Mouse (Mus musculus) neural tube, embryonic 14.5 days (tissue): ENCODE measurements around the gene Gm20716. TPM values are rescaled to one million over a fixed set of nuclear protein-coding genes. Genes with fewer than 3 reads are reported as not detected.

Experiments used
- ATAC-seq: fragments of 200-750 bp; cut with Nextera tagmentation; 2 replicates; pipeline ENCODE4 v1.8.0; 2017; ENCODE audit warnings: low read depth, mild to moderate bottlenecking, moderate TSS enrichment, moderate library complexity
- H3K27ac ChIP-seq: fragments of 300-500 bp; sonication (generic); 2 replicates; pipeline ENCODE4 v1.5.1; 2014; ENCODE audit warnings: low read depth, mild to moderate bottlenecking, control low read depth, low read length, moderate library complexity, mixed read lengths
- H3K27me3 ChIP-seq: fragments of 300-500 bp; sonication (generic); 2 replicates; pipeline ENCODE4 v1.6.1; 2014; ENCODE audit warnings: low read length; ENCODE audit not compliant: control insufficient read depth, insufficient read depth
- H3K36me3 ChIP-seq: fragments of 300-500 bp; sonication (generic); 2 replicates; pipeline ENCODE4 v1.6.1; 2014; ENCODE audit warnings: low read length, mixed read lengths; ENCODE audit not compliant: control insufficient read depth, insufficient read depth
- H3K4me1 ChIP-seq: fragments of 300-500 bp; sonication (generic); 2 replicates; pipeline ENCODE4 v1.6.1; 2014; ENCODE audit warnings: low read length; ENCODE audit not compliant: control insufficient read depth, insufficient read depth
- H3K4me2 ChIP-seq: fragments of 300-500 bp; sonication (generic); 2 replicates; pipeline ENCODE4 v1.6.1; 2014; ENCODE audit warnings: mild to moderate bottlenecking, low read depth, low read length, control low read depth
- H3K4me3 ChIP-seq: fragments of 300-500 bp; sonication (generic); 2 replicates; pipeline ENCODE4 v1.5.1; 2014; ENCODE audit warnings: low read depth, low read length, control low read depth, mixed read lengths
- H3K9ac ChIP-seq: fragments of 300-500 bp; sonication (generic); replicated peaks from 2 replicates; pipeline ENCODE4 v1.6.1; 2014; ENCODE audit warnings: low read depth, mild to moderate bottlenecking, control low read depth, low read length, mixed read lengths
- H3K9me3 ChIP-seq: fragments of 300-500 bp; sonication (generic); 2 replicates; pipeline ENCODE4 v1.6.1; 2016; ENCODE audit warnings: low read length; ENCODE audit not compliant: control insufficient read depth
- WGBS: fragments of 180-500 bp; shearing (Covaris S2); extraction: QIAGEN DNeasy Blood & Tissue Kit; methylation state at CpG from one replicate; pipeline ENCODE4 v1.1.7; 2014; 5-methylcytosine and 5-hydroxymethylcytosine counted together
- polyA plus RNA-seq: library from polyadenylated mRNA; unstranded; fragments of >200 nt; fragmentation: Nextera tagmentation; extraction: Ambion mirVana; gene quantifications from 2 replicates; pipeline ENCODE4 v1.2.1, GENCODE M21; 2014

Gene Gm20716
- polyA plus RNA-seq, 1 experiment from 2014 or later: 31.3 TPM

DNA sequence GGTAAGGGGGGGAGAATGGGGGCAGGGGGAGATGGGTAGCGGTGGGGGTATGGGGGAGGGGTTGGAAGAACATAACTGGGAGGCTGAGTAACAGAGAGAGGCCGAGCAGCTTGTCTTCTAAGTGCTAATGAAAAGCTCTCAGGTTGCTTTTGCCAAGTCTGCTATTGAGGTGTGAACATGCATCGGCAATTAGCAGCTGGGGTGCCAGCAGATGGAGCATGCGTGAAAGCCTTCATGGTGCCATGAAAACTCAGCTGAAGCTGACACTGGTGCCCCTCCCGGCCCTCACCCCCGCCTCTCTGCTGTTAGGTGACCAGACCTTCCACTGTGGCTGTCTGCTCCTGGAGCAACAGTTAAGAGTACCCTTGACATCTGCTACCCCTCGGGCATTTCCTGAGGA, 23.7 kb upstream of the Gm20716 start:
- Histone ChIP-seq H3K27ac (no peak overlapping the region), H3K9me3 (no peaks in the 10 kb centered on the region), H3K27me3 (no peaks in the 10 kb centered on the region), H3K9ac (no peak overlapping the region), H3K4me3 (no peak overlapping the region), H3K4me2 (no peak overlapping the region), H3K36me3 (no peaks in the 10 kb centered on the region), H3K4me1 (no peaks in the 10 kb centered on the region)
- no peak for ATAC-seq
- WGBS: 59% methylated on average over 7 of the region's 7 CpGs

DNA sequence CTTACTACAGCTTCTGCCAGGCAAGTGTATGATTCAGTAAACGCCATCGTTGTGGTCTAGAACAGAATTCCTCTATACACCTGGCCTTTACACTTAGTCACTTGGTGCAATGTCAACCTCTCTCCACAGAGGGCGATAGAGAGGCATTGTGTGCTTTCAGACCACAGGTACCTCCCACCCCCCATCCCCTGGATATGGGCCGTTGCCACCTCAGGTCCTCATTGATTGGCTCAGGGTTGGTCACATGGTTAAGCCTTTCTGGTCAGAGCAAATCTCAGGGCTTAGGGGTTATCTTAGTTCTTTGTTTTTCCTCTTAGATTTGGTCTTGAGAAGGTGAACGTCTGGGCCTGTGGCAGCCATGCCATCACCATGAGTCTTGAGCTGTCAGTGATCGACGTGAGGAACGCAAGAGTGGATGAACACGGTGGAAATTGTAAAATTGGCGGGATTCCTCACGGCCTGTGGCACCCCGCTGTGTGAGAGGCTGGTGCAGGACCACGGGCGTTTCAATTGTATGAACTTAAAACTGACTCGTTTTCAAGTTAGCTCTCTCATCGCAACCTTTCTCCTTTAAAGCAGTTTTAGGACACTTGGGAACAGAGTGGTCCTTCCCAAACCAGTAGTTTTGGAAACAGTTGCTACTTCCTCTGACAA, 22.6 kb upstream of the Gm20716 start:
- Histone ChIP-seq H3K4me3 (no peak overlapping the region), H3K9me3 (no peaks in the 10 kb centered on the region), H3K36me3 (no peaks in the 10 kb centered on the region), H3K4me2 (0 out of 2 replicates have a peak overlapping the region, but pooled peaks have one; percentile 1), H3K9ac (no peak overlapping the region), H3K4me1 (no peaks in the 10 kb centered on the region), H3K27ac (no peak overlapping the region), H3K27me3 (no peaks in the 10 kb centered on the region)
- no peak; the same call in 1 of the 2 replicates for ATAC-seq
- WGBS: 16% methylated on average over 16 of the region's 16 CpGs

DNA sequence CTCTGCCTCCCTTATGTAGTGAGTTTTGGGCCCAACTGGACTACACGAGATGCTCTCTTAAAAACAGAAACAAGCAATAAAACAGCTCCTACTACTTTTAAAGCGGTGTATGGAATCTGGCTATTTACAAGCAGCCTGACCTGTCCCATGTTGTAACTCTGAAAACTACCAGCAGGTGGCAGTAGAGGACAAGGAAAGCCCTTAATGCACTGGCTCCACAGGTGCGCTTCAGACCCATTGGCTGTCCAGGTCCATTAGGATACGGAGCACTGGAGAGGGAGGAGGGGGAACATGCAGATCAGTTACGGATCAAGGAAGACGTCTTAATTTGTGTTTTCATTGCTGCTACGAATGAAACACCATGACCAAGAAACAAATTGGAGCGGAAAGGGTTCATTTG, 20.1 kb upstream of the Gm20716 start:
- ATAC-seq: peak; percentile 57; the same call in 1 of the 2 replicates
- no peaks in the 10 kb centered on the region for H3K27me3 ChIP-seq
- no peak overlapping the region for H3K9ac ChIP-seq
- WGBS: 19% methylated on average over 8 of the region's 8 CpGs
- H3K4me2 ChIP-seq: no peak overlapping the region
- no peak overlapping the region for H3K27ac ChIP-seq
- no peak overlapping the region for H3K4me3 ChIP-seq
- H3K4me1 ChIP-seq: no peaks in the 10 kb centered on the region
- H3K9me3 ChIP-seq: no peaks in the 10 kb centered on the region
- no peaks in the 10 kb centered on the region for H3K36me3 ChIP-seq

DNA sequence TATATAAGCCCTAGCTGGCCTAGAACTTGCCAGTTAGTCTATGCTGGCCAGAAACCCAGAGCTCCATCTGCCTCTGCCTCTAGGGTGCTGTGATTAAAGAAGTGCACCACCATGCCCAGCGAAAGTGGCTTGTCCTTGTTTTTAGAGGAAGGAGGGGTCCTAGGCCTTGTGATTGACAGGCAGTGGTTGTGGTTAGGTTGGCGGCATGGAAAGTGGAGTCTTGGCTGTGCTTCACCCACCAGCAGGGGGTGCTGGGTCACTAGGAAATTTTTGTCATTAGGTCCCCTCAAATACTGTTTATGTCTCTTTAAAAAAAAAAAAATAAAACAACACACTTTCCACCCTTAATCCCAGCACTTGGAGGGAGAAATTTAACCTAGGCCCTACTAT, 18.7 kb upstream of the Gm20716 start:
- WGBS: 32% methylated on average over 2 of the region's 2 CpGs
- Histone ChIP-seq H3K4me3 (no peak overlapping the region), H3K9me3 (no peaks in the 10 kb centered on the region), H3K9ac (no peak overlapping the region), H3K36me3 (no peaks in the 10 kb centered on the region), H3K27ac (no peak overlapping the region), H3K27me3 (no peaks in the 10 kb centered on the region), H3K4me2 (no peak overlapping the region), H3K4me1 (no peaks in the 10 kb centered on the region)
- ATAC-seq: no peak

DNA sequence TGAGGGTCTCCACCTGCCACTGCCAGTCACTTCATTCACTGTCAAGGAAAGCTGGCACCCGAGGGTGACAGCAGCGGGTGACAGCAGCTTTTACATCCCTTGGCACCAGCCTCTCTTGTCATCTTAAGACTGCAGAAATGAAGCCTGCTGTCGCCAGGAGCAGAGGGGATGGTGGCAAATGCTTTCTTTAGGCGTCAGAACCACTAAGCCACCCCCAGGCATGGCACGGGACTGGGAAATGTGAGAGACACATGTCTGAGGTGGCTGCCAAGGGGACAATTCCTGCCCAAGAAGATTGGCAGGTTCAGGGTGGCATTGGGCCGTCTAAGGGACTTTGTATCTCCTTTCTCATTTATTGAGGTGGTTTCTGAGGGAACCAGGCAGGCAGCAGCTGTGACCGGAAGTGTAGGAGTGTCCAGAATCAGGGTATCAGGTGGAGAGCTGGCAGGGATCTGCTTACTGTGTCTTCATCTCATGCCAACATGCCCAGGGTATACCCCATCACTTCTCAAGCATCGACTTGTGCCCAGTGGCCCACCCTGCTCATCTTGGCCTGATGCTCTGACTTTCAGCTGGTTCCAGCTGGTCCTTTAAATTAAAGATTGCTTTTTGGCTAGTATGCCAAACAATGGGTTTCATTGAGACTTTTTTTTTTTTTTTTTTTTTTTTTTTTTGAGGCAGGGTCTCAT, 18.1 kb upstream of the Gm20716 start:
- no peak overlapping the region for H3K27ac ChIP-seq
- H3K27me3 ChIP-seq: no peaks in the 10 kb centered on the region
- no peak for ATAC-seq

DNA sequence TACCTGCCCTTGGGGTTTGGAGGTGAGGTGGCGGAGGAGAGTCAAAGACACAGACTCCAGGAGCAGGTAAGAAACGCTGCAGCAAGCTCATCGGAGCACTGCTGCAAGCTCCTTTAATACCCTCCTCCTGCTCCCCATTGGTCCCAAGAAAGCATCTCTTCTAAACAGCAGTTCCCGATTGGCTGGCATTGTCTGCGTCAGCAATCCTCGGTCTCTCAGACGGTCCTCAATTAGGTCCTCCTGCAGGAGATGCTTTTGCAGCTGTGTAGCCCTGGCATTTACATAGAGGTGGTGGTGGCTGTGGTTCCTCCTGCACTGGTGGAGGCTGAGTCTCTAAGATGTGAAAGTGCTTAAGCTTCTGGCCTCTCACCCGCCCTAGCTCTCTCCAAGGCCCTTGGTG, 15.4 kb upstream of the Gm20716 start:
- WGBS: 28% methylated on average over 8 of the region's 8 CpGs
- H3K27me3 ChIP-seq: no peaks in the 10 kb centered on the region

More for the DNA sequence above, 18.1 kb upstream of the Gm20716 start:
- 74% methylated on average over 8 of the region's 8 CpGs for WGBS
- Histone ChIP-seq H3K4me1 (no peaks in the 10 kb centered on the region), H3K9ac (no peak overlapping the region), H3K4me3 (no peak overlapping the region), H3K36me3 (no peaks in the 10 kb centered on the region), H3K4me2 (no peak overlapping the region), H3K9me3 (no peaks in the 10 kb centered on the region)

DNA sequence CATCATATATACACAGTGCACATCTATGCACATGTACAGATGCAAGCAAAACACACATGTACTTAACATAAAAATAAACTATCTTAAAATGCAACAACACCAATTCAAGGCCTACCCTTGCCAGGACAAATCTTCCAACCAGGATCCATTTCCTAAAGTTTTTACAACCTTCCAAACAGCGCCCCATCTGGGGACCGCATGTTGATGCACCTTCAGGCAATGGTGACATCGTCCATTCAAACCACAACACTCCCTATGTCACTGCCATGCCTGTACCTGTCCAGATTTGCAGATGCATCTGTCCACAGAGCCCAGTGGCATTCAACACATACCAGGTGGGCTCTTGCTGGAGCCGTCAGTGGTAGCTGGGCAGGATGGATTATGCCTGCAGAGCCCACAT, 13.1 kb upstream of the Gm20716 start:
- no peak overlapping the region for H3K4me3 ChIP-seq
- H3K36me3 ChIP-seq: no peaks in the 10 kb centered on the region
- no peaks in the 10 kb centered on the region for H3K9me3 ChIP-seq
- ATAC-seq: no peak
- WGBS: 78% methylated on average over 4 of the region's 4 CpGs
- H3K4me1 ChIP-seq: no peaks in the 10 kb centered on the region
- H3K27ac ChIP-seq: no peak overlapping the region
- H3K27me3 ChIP-seq: no peaks in the 10 kb centered on the region
- no peak overlapping the region for H3K9ac ChIP-seq
- H3K4me2 ChIP-seq: no peak overlapping the region

More for the DNA sequence above, 15.4 kb upstream of the Gm20716 start:
- ATAC-seq: no peak
- Histone ChIP-seq H3K27ac (no peak overlapping the region), H3K4me1 (no peaks in the 10 kb centered on the region), H3K4me3 (no peak overlapping the region), H3K36me3 (no peaks in the 10 kb centered on the region), H3K9me3 (no peaks in the 10 kb centered on the region), H3K4me2 (no peak overlapping the region), H3K9ac (no peak overlapping the region)

DNA sequence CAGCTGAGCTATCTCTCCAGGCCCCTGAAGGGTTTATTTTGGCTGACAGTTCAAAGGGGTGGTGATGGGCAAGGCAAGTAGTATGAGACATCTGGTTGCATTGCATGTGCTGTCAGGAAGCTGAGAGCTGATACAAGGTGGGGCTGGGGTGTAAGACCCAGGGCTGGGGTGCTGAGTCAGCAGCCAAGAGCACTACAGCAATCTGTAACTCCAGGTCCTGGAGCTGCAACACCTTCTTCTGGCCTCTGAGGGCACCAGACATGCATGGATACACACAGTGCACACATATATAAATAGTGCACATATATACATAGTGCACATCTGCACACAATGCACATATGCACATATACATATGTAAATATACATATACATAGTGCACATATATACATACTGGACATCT, 12.7 kb upstream of the Gm20716 start:
- Histone ChIP-seq H3K27me3 (no peaks in the 10 kb centered on the region), H3K9ac (no peak overlapping the region), H3K4me1 (no peaks in the 10 kb centered on the region), H3K4me3 (no peak overlapping the region), H3K9me3 (no peaks in the 10 kb centered on the region), H3K36me3 (no peaks in the 10 kb centered on the region), H3K27ac (no peak overlapping the region), H3K4me2 (no peak overlapping the region)
- no peak for ATAC-seq

DNA sequence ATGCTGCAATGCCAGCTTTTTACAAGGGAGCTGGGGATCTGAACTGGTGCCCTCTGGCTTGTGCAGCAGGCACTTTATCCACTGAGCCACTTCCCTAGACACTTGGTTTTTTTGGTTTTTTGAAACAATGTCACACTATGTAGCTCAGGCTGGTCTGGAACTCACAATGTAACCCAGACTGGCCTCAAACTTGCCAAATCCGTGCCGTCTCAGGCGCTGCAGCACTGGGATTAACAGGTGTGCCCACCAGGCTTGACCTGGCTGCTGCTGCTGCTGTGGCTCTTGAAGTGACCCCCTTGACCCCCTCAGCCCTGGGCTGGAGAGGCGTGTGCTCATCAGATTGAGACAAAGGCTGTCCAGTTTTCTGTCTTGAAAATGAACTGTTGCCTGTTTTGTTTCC, 8.2 kb upstream of the Gm20716 start:
- 87% methylated on average over 4 of the region's 4 CpGs for WGBS
- Histone ChIP-seq H3K4me2 (no peak overlapping the region), H3K9me3 (no peaks in the 10 kb centered on the region), H3K9ac (no peak overlapping the region), H3K4me1 (no peaks in the 10 kb centered on the region), H3K27me3 (no peaks in the 10 kb centered on the region), H3K4me3 (no peak overlapping the region), H3K36me3 (no peaks in the 10 kb centered on the region), H3K27ac (no peak overlapping the region)
- ATAC-seq: no peak
